Mouse (Mus musculus) G1E-ER4 (cell line): ENCODE measurements around the gene Cd47. TPM values are rescaled to one million over a fixed set of nuclear protein-coding genes. Genes with fewer than 3 reads are reported as not detected.

Experiments used
- GATA1 ChIP-seq: IDR thresholded peaks from one replicate; pipeline ENCODE4 v1.8.0; 2012; ENCODE audit warnings: low read length, inconsistent platforms
- polyA plus RNA-seq: library from polyadenylated mRNA; stranded (reverse); fragments of >175 nt; gene quantifications from 2 replicates; pipeline ENCODE4 v1.2.3, GENCODE M21; 2012

Cd47 gene
- polyA plus RNA-seq, 1 experiment, result 150 TPM

- peak; percentile 74 for TF ChIP-seq GATA1
Measured at GRCm38 (mm10) chr16:49839681-49840535, 39.6 kb downstream of the Cd47 start.

GRCm38 (mm10) chr16:49843723-49844122 lies 43.4 kb downstream of the Cd47 start:
- no peak for TF ChIP-seq GATA1

- no peak for TF ChIP-seq GATA1
Measured at GRCm38 (mm10) chr16:49847224-49848003, 47.1 kb downstream of the Cd47 start.

- TF ChIP-seq GATA1, result no peak
Measured at GRCm38 (mm10) chr16:49848651-49849050, 48.3 kb downstream of the Cd47 start.

- no peak for TF ChIP-seq GATA1
Measured at GRCm38 (mm10) chr16:49852940-49853339, 52.6 kb downstream of the Cd47 start.

- no peak for TF ChIP-seq GATA1
Measured at GRCm38 (mm10) chr16:49853633-49854032, 53.3 kb downstream of the Cd47 start.

GRCm38 (mm10) chr16:49854194-49854593 lies 53.9 kb downstream of the Cd47 start:
- TF ChIP-seq GATA1, result no peak

GRCm38 (mm10) chr16:49854931-49855835 lies 54.9 kb downstream of the Cd47 start:
- no peak for TF ChIP-seq GATA1

- TF ChIP-seq GATA1, result no peak
Measured at GRCm38 (mm10) chr16:49855836-49856503, 55.6 kb downstream of the Cd47 start.

- no peak for TF ChIP-seq GATA1
Measured at GRCm38 (mm10) chr16:49856661-49857060, 56.3 kb downstream of the Cd47 start.

- TF ChIP-seq GATA1, result no peak
Measured at GRCm38 (mm10) chr16:49857504-49858160, 57.3 kb downstream of the Cd47 start.

- TF ChIP-seq GATA1, result no peak
Measured at GRCm38 (mm10) chr16:49858161-49858906, 58.0 kb downstream of the Cd47 start.
